Mouse (Mus musculus) ZHBTc4 (cell line): ENCODE measurements around the gene Gm11627.
"Not testable (repeated sequence)": the region's sequence is repeated elsewhere in the genome, so short reads cannot be mapped to it uniquely, and the experiment has no call there.

ENCODE experiments used
- DNase-seq: peaks from one replicate; pipeline ENCODE4 v3.0.0-alpha.2; 2011; ENCODE audit warnings: low read depth, low spot score

Gm11627 gene

GRCm38 (mm10) chr11:102579165-102580033 lies at the start of gene Gm11627:
Gene Gm11627, minus strand, starts transcription at chr11:102579461.
- peak; percentile 43 for DNase-seq

DNA sequence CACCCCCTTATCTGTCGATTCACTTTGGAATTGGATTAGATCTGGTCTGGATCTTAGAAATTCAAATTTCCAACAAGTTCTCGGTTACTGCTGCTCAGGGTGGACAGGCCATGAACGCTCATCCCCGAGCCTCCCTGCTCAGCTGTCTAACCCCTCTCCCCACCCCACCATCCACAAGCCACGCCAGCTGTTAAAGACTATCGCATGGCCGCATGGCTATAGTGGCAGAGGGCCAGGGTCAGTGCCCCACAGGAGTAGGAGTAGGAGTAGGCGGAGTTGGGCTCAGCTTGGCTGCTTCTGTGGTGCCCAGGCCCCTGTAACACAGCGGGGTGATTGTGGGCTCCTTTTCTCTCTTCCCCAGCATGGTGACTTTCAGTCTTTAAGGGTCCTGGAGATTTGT lies 49.3 kb upstream of the Gm11627 start:
- DNase-seq, result no peak

GRCm38 (mm10) chr11:102627171-102627931 lies 48.1 kb upstream of the Gm11627 start:
- DNase-seq, result no peak

GRCm38 (mm10) chr11:102624888-102625407 lies 45.7 kb upstream of the Gm11627 start:
- DNase-seq, result no peak

GRCm38 (mm10) chr11:102623876-102624789 lies 44.9 kb upstream of the Gm11627 start:
- DNase-seq, result peak; percentile 65

DNA sequence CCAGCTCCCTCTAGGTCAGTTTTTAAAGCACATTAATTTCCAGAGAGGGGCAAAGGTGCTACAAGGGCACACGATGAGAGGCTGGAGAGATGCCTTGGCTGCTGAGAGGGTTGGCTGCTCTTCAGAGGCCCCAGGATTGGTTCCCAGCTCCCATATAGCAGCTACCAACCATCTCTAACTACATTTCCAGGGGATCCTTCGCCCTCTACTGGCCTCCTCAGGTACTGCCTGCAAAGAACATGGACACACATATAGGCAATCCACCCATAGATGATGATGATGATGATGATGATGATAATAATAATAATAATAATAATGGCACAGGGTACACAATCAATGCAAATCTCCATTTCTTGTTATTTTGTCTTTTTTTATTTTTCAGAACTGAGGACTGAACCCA lies 40.2 kb upstream of the Gm11627 start:
- DNase-seq, result peak; percentile 44

GRCm38 (mm10) chr11:102611317-102611705 lies 32.0 kb upstream of the Gm11627 start:
- no peak for DNase-seq

- DNase-seq, result no peak
These were observed 31.5 kb upstream of the Gm11627 start for GRCm38 (mm10) chr11:102610675-102611316.

GRCm38 (mm10) chr11:102610260-102610659 lies 31.0 kb upstream of the Gm11627 start:
- no peak for DNase-seq

DNA sequence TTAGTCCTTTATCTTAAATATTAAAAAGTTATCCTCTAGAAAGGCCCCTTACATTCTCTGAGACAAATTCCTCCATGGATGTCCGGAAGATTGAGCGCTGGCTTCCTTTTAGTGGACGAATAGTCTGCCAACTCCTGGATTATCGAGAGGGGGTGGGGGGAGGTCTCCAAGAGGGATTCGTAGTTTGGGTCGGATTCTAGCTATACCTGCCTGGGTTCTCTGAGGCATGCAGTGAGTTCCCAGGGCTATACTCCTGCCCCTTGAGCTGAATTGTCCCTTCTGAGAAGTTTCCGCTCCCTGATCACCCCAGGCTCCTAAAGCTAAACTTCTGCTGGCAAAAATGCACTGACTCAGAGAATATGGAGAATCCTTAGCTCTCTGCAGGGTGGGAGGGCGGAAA lies 30.2 kb upstream of the Gm11627 start:
- no peak for DNase-seq

DNA sequence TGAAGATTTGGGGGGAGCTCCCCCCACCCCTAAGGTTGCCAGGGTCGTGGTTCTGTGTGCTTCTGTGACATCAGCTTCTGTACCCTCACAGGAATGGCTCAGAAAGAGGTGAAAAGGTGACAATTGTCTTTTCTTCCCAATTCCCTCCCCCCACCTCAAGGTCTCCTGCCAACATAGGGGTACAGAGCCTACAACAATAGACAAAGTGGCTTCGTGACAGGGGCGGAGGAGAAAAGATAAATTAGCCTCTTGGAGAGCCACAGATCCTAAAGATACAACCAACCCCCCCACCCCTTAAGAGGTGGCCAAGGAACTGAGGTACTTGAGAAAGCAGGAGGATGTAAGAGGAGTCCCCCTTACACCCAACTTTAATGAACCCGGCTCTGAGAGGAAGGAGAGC lies 29.4 kb upstream of the Gm11627 start:
- no peak for DNase-seq

DNA sequence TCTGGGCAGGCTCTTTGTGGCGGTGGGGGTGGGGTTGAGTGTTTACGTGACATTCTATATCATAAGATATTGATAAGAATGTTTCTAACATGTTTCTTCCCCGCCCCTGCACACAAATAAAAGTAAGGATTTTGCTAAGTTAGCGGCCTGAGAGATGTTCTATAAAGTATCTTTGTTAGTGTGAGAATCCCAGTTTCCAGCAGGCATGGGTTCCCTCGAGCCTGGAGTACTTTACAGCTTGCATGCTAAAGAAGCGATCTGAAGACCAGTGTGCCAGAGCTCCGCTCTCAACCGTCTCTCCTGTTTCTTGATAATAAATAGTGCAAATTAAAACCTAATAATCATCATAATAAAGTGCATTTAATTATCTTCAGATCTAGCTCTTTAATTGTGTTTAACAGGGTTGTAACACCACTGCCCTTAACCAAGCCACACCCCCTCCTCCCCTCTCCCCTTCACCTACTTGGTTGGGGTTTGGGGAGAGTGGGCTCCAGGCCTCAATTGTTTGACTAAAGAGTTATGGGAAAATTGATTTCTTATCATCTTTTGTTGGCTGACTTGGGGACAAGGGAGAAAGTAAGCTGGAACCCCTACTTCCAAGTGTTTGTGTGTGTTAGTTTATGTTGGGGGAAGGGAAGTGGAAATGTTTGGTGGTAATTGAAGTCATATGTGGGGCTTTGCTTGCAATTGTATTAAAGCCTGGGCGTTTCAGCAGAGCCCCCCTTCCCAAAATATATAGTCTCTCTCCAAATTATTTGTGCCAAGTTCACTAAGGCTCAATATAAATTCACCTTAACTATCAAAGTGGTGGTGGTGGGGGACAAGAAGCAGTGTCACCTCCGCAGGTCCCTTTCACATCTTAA lies 28.7 kb upstream of the Gm11627 start:
- DNase-seq, result no peak

GRCm38 (mm10) chr11:102607201-102607600 lies 27.9 kb upstream of the Gm11627 start:
- DNase-seq, result not testable (repeated sequence)

GRCm38 (mm10) chr11:102606751-102607171 lies 27.5 kb upstream of the Gm11627 start:
- no peak for DNase-seq

DNA sequence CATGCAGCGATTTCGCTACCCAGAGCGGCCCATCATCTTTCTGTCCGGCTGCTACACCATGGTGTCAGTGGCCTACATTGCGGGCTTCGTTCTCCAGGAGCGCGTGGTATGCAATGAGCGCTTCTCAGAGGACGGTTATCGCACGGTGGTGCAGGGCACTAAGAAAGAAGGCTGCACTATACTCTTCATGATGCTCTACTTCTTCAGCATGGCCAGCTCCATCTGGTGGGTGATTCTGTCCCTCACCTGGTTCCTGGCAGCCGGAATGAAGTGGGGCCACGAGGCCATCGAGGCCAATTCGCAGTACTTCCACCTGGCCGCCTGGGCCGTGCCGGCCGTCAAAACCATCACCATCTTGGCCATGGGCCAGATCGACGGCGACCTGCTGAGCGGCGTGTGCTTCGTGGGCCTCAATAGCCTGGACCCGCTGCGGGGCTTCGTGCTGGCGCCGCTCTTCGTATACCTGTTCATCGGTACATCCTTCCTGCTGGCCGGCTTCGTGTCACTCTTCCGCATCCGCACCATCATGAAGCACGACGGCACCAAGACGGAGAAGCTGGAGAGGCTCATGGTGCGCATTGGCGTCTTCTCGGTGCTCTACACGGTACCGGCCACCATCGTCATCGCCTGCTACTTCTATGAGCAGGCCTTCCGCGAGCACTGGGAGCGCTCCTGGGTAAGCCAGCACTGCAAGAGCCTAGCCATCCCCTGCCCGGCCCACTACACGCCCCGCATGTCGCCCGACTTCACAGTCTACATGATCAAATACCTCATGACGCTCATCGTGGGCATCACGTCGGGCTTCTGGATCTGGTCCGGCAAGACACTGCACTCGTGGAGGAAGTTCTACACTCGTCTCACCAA lies 26.5 kb upstream of the Gm11627 start:
- peak; percentile 61 for DNase-seq

GRCm38 (mm10) chr11:102604777-102605552 lies 25.7 kb upstream of the Gm11627 start:
- DNase-seq, result peak; percentile 86

- DNase-seq, result peak; percentile 91
These were observed 24.8 kb upstream of the Gm11627 start, which contains the start of gene Fzd2 for GRCm38 (mm10) chr11:102604010-102604584. Gene Fzd2, plus strand, starts transcription at chr11:102604396.

DNA sequence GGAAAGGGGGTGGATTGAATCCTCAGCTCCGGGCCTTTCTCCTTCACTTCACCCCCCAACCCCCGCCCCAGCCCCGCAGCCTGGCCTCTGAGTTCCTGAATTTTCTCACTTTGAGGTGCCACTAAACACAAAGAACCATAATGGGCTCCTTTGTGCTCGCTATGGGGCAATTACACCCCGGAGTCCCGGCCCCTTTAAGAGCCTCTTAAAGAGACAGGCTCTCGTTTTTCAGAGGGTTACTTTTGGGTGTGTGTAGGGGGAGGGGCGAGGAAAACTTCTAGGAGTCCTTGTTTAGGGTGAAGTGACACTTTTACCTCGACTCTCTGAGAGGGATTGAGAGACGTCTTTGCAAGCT lies 24.2 kb upstream of the Gm11627 start:
- peak; percentile 75 for DNase-seq
